Mouse (Mus musculus): ENCODE data around the gene Gm10118. TPM values are rescaled to one million over a fixed set of nuclear protein-coding genes. Genes with fewer than 3 reads are reported as not detected.

The Gm10118 gene
- polyA plus RNA-seq (2015; fragmentation: Nextera tagmentation; extraction: Ambion mirVana) = 0.06 and 0.10 TPM in 2 replicates

DNA sequence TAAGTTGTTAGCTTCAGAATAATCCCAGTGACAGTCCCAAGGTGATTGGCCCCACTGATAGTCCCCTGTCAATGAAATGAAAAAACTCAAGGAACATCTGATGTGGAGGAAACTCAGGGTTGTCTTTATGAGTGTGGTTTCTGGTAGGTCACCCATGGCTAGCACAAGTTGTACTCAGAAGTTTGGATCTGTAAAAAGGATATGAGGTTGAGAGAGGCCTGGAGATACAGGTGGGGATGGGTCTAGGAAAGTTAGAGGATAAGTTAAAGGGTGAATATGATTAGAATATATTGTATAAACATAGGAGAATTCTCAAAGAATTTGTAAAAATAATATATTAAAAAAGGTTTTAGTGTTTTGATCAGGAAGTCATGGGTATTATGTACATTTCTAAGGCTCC is at the start of gene Gm10118:
Gene Gm10118 (minus strand): TSS at position 101 of the 400 bp plus-strand sequence.

Other genes with a start within 250 kb of the Gm10118 start
- 0.06 and 0.32 TPM in 2 replicates for gene Lrrtm3, start 162.8 kb upstream of the Gm10118 start, polyA plus RNA-seq (2015; fragmentation: Nextera tagmentation; extraction: Ambion mirVana)

Measured in spleen, postnatal 0 days (tissue).